Mouse (Mus musculus): ENCODE measurements around the gene Rtkn.

GRCm38 (mm10) chr6:83134226-83134625, 1.0 kb upstream of the Rtkn start:
- TF ChIP-seq TAL1 (IDR thresholded peaks at IDR 0.05; ENCODE audit: low read length) (no peak), GATA1 (IDR thresholded peaks at IDR 0.05; ENCODE audit: low read length) (no peak)
